8 mouse cellular contexts compared by ENCODE assay signal in the genomic region with DNA sequence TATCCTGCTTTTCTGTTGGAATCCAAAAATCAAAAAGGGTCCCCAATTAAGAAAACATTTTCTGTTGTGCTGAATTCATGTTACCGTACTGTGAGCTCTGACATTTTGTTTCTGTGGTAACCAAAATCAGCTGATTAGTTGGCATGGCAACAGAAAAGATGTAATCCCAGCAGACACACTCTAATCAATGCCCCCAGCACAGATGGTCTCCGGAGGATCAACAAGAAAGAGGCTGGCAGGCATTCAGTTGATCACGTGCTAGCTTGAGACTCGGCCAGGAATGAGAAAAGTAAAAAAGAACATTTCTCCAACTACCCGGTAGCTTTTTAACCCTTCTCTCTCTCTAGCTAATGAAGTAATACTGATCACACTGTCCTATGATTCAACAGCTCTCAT.
DNase-seq lines count a peak whose midpoint lies in the region; ATAC-seq lines count a peak whose summit lies in the region.

No protein-coding gene starts in this region.

- no peaks in the 10 kb centered on the region for H3K9me3 ChIP-seq in embryonic facial prominence, embryonic 14.5 days (ENCODE audit: control insufficient read depth, low read length)
- H3K9me3 ChIP-seq in hindbrain, embryonic 13.5 days, result no peaks in the 10 kb centered on the region

- peaks cover 5% of the 10 kb centered on the region; the same call in 1 of the 2 replicates for H3K4me1 ChIP-seq in embryonic facial prominence, embryonic 14.5 days (ENCODE audit: control insufficient read depth, insufficient read depth, low read length)
- H3K4me1 ChIP-seq in hindbrain, embryonic 13.5 days (replicated peaks), result peaks cover 30% of the 10 kb centered on the region

- H3K27ac ChIP-seq in embryonic facial prominence, embryonic 14.5 days (replicated peaks; ENCODE audit: low read depth, low read length), result no peak overlapping the region
- H3K27ac ChIP-seq in hindbrain, embryonic 13.5 days, result no peak overlapping the region

- no peak overlapping the region for H3K4me2 ChIP-seq in embryonic facial prominence, embryonic 14.5 days (ENCODE audit: low read depth, low read length)
- H3K4me2 ChIP-seq in hindbrain, embryonic 13.5 days, result 0 out of 2 replicates have a peak overlapping the region, but pooled peaks have one; percentile 13

- 0 out of 2 replicates have a peak, but pooled peaks cover 3% of the 10 kb centered on the region for H3K36me3 ChIP-seq in embryonic facial prominence, embryonic 14.5 days (ENCODE audit: control insufficient read depth, insufficient read depth, low read length)
- H3K36me3 ChIP-seq in hindbrain, embryonic 13.5 days, result no peaks in the 10 kb centered on the region

- H3K9ac ChIP-seq in embryonic facial prominence, embryonic 14.5 days (ENCODE audit: low read depth, low read length), result no peak overlapping the region
- H3K9ac ChIP-seq in hindbrain, embryonic 13.5 days, result no peak overlapping the region

- peak; percentile 38 for DNase-seq in adrenal gland, postnatal 14 days
- DNase-seq in adrenal gland, adult 18-20 months (ENCODE audit: low spot score in 2 of 2), result no peak
- peak; percentile 92 for DNase-seq in embryonic facial prominence, embryonic 14.5 days (ENCODE audit: low spot score)
- peak; percentile 69 for DNase-seq in mesoderm, embryonic 11.5 days (ENCODE audit: low read depth, low spot score)
- peak; percentile 85 for DNase-seq in right cerebral cortex, postnatal 4 days
- DNase-seq in spleen, postnatal 10 days (ENCODE audit: low spot score in 2 of 2), result no peak
- no peak for DNase-seq in adrenal gland, postnatal 36 days

- peak; percentile 92 for ATAC-seq in embryonic facial prominence, embryonic 14.5 days (ENCODE audit: low read depth)
- ATAC-seq in hindbrain, embryonic 13.5 days (ENCODE audit: low FRiP score), result peak; percentile 94

- H3K4me3 ChIP-seq in embryonic facial prominence, embryonic 14.5 days (ENCODE audit: low read depth, low read length), result no peak overlapping the region
- H3K4me3 ChIP-seq in hindbrain, embryonic 13.5 days, result no peak overlapping the region

- no peaks in the 10 kb centered on the region for H3K27me3 ChIP-seq in embryonic facial prominence, embryonic 14.5 days (replicated peaks; ENCODE audit: control insufficient read depth, insufficient read depth, low read length)
- H3K27me3 ChIP-seq in hindbrain, embryonic 13.5 days, result no peaks in the 10 kb centered on the region

- WGBS in embryonic facial prominence, embryonic 14.5 days, result 6% methylated on average over 5 of the region's 5 CpGs
- 2% methylated on average over 5 of the region's 5 CpGs for WGBS in hindbrain, embryonic 13.5 days

Comparison
In these comparisons a context has a peak if more than half of its experiments do, and no peak if none do; other contexts are left out.
1. DNase-seq: peak in adrenal gland, postnatal 14 days (single experiment), embryonic facial prominence, embryonic 14.5 days (single experiment), mesoderm, embryonic 11.5 days (single experiment) and right cerebral cortex, postnatal 4 days (single experiment); none in adrenal gland, adult 18-20 months (0 of 2), spleen, postnatal 10 days (0 of 2) and adrenal gland, postnatal 36 days (0 of 2).